Mouse (Mus musculus) WW6 (cell line): Measurements from ENCODE around the gene BC048679.

ENCODE experiments used
- DNase-seq: peaks from one replicate; pipeline ENCODE4 v3.0.0-alpha.2; 2013; ENCODE audit warnings: low read depth, low spot score

The BC048679 gene

GRCm38 (mm10) chr7:81498181-81498580, at the start of gene BC048679:
Gene BC048679 (minus strand): TSS chr7:81498281.
- DNase-seq: no peak

GRCm38 (mm10) chr7:81542934-81543333, 44.9 kb upstream of the BC048679 start:
- DNase-seq: no peak

- no peak for DNase-seq
These were observed 43.9 kb upstream of the BC048679 start for GRCm38 (mm10) chr7:81541924-81542524.

- no peak for DNase-seq
These were observed 42.9 kb upstream of the BC048679 start for GRCm38 (mm10) chr7:81540999-81541398.

- DNase-seq: no peak
These were observed 41.5 kb upstream of the BC048679 start for GRCm38 (mm10) chr7:81539565-81539964.

GRCm38 (mm10) chr7:81538070-81538675, 40.1 kb upstream of the BC048679 start:
- DNase-seq: no peak

- no peak for DNase-seq
These were observed 38.4 kb upstream of the BC048679 start for GRCm38 (mm10) chr7:81536478-81536877.

GRCm38 (mm10) chr7:81531462-81531861, 33.4 kb upstream of the BC048679 start:
- DNase-seq: no peak

GRCm38 (mm10) chr7:81528918-81529317, 30.8 kb upstream of the BC048679 start:
- no peak for DNase-seq

GRCm38 (mm10) chr7:81523663-81524017, 25.6 kb upstream of the BC048679 start:
- no peak for DNase-seq

GRCm38 (mm10) chr7:81523008-81523662, 25.1 kb upstream of the BC048679 start:
- DNase-seq: peak; percentile 92

GRCm38 (mm10) chr7:81516154-81517030, 18.3 kb upstream of the BC048679 start:
- no peak for DNase-seq

- no peak for DNase-seq
These were observed 17.0 kb upstream of the BC048679 start for GRCm38 (mm10) chr7:81514906-81515590.

- no peak for DNase-seq
These were observed 3.0 kb upstream of the BC048679 start for GRCm38 (mm10) chr7:81501050-81501449.

- DNase-seq: no peak
These were observed 910 bp downstream of the BC048679 start for GRCm38 (mm10) chr7:81497171-81497570.

GRCm38 (mm10) chr7:81493331-81494021, 4.6 kb downstream of the BC048679 start, which contains the start of gene Ap3b2:
Gene Ap3b2 (minus strand): TSS chr7:81493925.
- DNase-seq: peak; percentile 64

- DNase-seq: no peak
These were observed 5.5 kb downstream of the BC048679 start for GRCm38 (mm10) chr7:81492628-81493027.

- no peak for DNase-seq
These were observed 8.4 kb downstream of the BC048679 start for GRCm38 (mm10) chr7:81489649-81490048.

GRCm38 (mm10) chr7:81480800-81481199, 17.3 kb downstream of the BC048679 start:
- DNase-seq: peak; percentile 67

- peak; percentile 39 for DNase-seq
These were observed 18.5 kb downstream of the BC048679 start for GRCm38 (mm10) chr7:81479531-81480090.
